Mouse (Mus musculus) liver (tissue): ENCODE measurements around the gene Gfi1b.

Experiments
- DNase-seq: peaks from one replicate; pipeline ENCODE4 v3.0.0-alpha.2; 2020; ENCODE audit warnings: mixed read lengths

Gfi1b gene

DNA sequence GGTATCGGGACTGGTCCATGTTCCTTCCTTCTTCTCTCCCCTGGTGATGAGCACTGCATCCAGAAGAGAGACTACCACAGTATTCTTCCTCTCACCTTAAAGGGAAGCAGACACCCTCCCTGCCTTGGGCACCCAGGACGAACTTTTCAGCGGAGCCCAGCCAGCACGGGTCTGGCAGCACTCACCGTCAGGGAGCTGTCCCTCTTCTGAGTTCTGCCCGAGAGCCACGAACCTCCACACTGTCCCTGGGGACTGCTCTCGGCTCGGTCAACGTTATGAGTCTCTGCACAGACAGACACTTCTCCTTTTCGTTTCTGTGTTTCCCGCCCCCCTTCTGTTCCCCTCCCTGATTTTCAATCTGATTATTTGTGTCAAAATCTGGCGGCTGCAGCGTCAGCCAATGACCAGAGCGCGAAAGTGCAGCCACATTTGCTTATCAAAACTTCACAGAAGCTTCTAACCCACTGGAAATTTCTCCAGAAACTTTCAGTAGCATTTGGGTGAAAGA is at the start of gene Gfi1b:
TSS of gene Gfi1b (minus strand) at position 319 of the 508 bp plus-strand sequence.
- DNase-seq, result peak; percentile 81

DNA sequence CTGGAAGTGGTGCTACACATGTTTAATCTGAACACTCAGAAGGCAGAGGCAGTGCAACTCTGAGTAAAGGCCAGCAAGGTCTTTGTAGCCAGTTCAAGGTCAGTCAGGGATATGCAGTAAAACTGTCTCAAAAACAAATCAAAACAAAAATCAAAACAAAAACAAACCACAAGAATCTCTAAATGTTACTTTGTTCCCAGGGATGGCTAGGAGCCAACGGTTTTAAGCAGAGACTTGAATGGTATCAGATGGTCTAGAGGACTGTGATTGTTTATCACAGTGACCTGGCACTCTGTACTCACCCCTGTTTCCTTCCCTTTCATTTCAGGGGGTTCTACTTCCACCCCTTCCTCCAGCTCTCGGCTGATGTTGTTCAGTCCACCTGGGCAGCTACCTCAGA is 49.7 kb upstream of the Gfi1b start:
- no peak for DNase-seq

DNA sequence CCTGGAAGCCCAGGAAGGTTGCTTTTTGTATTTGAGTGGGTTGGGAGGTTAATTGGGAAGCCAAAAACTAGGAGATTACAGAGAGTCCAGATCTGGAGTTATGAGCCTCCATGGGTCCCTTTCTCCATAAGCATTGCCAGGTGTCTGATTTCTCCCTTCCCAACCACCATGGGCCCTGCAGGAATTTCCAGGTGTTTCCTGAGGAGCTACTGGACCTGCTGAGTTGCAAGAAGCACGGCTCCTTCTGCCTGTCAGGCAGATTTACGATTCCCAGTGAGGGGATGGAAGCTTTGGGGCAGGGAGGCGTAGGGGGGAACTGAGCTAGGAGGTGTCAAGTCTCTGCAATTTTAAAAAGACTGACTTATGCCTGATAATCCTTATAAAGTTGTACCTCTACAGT is 44.0 kb upstream of the Gfi1b start:
- DNase-seq, result no peak

DNA sequence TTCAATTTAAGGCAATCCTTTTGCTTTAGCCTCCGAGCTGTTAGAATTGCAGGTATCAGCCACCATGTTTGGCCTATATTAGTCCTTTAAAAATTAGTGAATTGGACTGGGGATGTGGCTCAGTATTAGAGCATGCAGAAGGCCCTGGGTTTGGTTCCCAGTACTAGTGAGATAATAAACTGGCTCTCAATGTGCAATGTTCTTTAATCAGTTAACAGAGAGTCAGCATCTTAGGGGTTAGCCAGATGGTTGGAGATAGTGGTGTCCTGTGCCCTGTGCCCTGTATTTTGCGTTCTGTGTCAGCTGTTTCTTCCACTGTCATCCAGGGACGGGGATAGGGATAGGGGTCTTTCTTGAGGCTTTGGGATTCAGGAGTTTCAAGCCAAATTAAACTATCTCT is 41.1 kb upstream of the Gfi1b start:
- no peak for DNase-seq

DNA sequence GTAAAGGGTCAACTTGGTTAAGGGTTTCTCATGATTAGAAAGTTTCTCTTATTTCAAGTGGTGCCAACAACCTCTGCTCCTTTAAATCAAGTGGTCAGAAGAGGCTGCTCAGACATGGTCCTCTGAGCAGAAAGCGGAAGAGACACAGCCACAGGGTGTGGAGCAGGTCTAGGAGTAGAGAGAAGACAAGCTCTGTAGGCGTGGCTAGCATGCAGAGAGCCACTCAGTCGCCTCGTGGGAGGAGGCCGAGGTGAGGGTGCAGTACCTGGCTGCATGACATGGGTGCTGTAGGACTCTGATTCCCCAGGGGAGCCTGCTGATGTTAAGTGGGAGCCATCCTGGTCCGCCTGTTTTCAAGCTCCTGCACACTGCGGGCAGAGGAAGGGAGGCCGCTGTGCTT is 34.4 kb upstream of the Gfi1b start:
- no peak for DNase-seq

DNA sequence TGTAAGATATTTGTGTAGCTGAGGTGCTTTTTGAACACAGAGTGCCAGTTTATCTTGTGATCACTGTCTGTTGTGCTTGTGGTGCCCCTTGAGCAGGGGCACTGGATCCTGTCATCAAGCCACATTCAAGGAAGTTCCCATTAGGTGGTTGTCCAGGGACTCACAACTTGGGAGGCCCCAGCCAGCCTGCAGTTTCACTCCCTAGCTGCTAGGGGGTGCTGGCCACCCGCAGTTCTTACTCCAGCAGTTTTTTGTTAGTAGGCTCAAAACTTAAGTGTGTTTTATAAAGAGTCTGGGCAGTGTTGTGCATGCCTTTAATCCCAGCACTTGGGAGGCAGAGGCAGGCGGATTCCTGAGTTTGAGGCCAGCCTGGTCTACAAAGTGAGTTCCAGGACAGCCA is 32.5 kb upstream of the Gfi1b start:
- DNase-seq, result peak; percentile 51

DNA sequence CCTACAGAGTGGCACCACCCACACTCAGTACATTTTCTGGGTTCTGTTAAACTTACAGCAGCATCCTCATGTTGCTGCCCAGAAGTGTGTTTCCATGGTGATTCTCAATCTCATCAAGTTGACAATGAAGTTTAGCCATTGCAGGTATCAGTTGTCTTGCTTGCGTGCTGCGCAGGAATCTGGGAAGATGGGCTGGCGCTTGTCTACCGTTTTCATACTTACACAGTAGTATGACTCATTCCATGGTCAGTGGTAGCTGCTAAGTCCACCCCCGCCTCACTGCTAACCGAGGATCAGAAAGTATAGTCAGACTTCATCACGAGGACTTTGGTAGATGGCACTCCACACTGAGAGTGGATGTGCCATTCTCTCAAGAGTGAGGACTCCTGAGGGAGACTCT is 31.6 kb upstream of the Gfi1b start:
- DNase-seq, result no peak

DNA sequence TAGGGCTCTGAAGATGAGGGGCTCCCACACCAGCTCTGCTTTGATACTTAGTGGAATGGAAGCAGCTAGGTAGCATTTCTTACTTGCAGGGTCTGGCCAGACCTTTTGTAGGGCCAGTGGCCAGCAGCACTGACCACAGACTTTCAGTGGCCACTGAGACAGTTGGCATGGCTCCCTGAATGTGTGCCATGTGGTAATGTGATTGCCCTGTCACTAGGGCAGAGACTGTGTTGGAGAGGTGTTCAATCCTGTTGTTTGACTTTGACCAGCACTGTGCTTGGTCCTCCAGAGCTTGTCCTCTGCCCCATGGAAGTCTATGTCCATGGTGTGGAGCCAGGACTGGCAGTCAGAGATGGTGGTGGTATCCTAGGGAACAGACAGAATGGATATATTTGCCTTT is 28.7 kb upstream of the Gfi1b start:
- DNase-seq, result no peak

DNA sequence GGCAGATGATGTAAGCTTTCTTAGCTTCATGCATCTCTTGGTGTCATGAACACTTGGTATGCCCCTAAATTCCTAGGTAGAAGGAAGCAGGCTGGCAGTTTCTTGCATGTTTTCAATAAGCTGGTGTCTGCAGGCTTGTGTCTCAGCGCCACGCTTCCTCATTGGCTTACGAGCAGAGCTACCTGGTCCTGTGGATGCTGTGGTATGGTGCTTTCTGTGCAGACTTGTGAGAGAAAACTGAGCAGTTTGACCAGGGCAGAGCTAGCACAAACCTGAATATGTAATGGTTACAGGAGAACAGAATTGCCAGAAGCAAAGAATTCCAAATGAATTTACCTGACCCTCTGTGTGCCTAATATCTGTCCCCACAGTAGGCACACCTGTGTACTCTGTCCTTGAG is 21.3 kb upstream of the Gfi1b start:
- DNase-seq, result no peak

DNA sequence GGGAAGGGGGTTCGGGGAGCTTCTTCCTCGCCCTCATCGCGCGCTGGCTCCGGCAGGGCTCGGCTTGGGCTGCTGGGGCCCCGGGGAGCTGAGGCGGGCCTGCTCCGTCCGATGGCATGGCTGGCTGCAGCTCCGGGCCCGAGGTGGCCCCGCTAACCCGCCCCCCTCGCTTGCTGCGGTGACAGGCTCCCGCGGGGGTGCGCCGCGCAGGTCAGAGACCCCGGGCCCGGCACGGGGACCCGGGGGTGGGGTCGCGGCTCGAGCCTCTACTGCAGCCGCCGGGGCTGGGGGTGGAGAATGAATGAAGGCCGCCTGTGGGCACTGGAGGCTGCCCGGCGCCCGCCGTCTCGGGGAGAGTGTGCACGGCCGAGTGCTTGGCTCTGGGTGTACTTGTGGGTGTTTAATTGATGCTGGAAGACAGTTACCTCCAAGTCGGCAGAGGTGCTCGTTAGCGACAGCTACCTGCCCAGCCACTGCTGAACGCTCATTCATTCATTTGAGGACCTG is 19.7 kb upstream of the Gfi1b start:
- DNase-seq, result peak; percentile 39

DNA sequence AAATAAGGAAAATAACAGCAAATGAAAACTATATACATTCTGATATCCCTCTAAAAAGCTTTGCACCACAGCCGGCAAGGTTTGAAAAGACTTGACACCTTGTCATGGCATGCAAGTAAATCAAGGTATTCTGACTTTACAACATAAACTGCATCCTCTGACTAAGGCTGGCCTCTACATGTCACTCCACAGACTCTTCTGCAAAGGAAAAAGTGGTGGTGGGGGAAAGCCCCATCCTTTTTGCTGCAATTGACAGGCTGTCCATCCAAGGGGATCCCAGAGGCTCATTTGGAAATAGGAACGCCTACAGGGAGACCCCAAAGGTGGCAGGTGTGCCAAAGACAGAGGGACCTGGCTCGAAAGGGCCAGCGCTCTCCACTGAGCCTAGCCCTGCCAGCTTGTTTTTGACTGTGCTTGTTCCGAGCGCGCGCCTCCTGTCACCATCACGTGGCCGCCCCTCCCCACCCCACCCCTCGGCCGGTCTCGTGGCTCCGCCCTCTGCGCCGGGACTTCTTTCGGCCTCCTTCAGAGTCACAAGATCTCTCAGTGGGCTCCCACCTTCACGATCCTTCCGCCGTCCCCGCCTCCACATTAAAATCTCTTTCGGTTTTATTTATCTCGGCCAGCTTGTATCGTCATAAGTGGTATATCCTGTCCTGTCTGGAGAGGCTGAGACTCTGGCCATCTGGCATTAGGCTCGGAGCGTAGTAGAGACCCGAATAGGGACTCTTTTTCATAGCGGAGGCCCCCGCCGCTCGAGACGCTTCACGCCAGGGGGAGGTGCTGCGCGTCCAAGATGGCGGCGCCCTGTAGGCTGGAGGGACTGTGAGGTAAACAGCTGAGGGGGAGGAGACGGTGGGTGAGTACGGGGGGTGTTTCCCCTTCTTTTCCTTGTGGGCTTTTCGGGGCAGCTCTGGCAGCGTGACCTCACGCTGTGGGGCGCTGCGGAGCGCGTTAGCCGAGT is 19.0 kb upstream of the Gfi1b start, which contains the start of gene Tsc1:
TSS of gene Tsc1 (plus strand) at position 768 of the 964 bp plus-strand sequence.
- DNase-seq, result peak; percentile 99

DNA sequence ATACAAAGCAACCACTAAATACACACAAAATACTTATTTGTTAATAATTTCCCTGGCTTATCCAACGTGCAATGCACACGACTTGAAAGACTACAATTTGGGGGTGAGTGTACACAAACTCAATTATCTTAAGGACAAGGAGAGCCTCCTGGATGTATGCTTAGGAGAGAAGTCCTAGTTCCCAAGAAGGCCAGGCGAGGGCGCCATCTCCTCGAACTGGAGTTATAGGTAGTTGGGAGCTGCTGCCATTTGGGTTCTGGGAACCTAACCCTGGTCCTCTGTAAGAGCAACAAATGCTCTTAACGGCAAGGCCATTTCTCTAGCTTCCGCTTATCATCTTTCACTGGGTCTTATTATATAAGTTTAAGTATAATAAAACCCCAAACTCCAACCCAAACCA is 18.0 kb upstream of the Gfi1b start:
- peak; percentile 73 for DNase-seq

DNA sequence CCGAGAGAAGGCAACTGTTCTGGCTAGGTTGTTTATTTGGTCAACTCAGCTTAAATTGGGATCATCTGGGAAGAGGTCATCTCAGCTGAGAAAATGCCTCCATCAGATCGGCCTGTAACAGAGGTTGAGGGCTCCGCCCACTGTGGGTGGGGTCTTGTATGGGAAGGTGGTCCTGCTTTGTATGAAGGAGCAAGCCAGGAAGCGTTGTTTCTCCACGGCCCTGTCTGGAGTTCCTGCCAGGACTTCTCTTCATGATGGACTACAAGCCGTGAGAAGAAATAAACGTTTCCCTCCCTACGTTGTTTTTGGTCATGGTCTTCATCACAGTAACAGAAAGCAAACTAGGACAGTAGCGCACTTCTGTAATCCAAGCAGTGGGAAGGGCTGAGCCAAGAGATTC is 17.1 kb upstream of the Gfi1b start:
- peak; percentile 67 for DNase-seq

DNA sequence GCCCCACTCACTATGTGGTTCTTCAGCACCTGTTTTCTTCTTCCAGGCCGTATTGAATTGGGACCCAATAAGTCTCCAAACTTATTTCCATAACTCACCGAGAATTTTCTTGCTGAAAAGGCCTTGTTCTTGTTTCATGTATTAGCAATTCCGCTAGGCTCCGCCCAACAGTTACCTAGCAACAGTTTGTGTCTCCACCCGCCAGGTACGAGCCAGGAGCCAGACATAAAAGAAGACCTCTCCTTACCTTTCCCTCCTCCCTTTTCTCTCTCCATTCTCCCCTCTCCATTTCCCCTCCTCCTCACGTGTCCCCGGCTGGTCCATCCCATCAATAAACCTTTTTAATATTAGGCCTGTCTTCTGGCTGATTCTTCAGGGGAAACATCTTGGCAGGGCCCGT is 16.6 kb upstream of the Gfi1b start:
- DNase-seq, result peak; percentile 42

DNA sequence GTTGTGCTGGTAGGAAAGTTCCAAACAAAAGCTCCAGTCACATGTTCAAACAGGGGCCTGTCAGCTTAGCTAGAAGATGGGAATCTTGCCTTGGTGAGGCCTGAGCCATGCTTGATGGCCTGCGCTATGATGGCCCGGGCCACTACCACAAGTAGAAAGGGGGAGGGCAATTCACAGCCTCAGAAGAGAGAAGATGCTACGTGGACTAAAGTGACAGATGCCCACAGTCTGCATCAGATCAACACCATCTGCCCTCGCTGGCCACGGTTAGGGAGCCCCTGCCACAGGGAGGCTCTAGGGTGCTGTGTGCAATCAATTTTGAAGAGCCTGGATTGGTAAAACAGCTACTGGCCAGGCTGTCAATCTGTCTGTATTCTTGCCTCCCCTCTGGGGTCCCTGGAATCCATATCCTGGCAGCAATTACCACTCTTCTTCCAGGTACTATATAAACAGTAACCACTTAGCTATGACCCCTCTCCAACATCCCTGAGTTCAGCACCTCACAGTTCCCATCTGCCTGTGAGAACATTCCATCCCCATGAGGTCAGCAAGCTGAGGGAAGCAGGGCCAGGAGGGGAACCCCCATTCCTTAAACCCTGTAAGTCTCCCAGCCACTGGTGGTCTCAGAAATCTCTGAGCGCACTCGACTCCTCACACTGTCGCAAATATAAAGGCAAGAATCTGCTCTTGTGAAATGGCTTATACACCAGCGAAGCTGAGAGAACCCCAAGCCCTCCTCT is 15.5 kb upstream of the Gfi1b start:
- DNase-seq, result no peak

DNA sequence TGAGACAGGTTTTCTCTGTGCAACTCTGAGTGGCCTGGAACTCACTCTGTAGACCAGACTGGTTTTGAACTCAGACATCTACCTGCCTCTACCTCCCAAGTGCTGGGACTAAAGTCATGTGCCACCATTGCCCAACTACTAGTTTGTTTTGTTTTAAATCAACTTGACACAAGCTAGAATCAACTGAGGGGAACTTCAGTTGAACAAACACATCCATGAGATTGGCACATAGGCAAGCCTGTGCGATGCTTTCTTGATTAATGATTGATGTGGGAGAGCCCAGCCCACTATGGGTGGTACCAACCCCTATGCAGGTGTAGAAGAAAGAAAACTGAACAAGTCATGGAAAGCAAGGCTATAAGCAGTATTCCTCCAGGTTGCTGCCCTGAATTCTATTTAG is 13.4 kb upstream of the Gfi1b start:
- no peak for DNase-seq

DNA sequence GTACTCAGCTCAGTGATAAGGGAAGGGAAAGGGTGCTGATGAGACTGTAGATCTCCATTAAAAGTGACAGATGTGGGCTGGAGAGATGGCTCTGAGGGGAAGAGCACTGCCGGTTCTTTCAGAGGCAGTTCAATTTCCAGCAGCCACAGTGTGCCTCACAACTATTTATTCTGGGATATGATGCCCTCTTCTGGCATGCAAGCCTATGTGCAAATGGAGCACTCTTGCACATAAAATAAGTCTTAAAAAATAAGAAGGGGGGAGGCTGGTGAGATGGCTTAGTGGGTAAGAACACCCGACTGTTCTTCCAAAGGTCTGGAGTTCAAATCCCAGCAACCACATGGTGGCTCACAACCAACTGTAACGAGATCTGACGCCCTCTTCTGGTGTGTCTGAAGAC is 11.4 kb upstream of the Gfi1b start:
- no peak for DNase-seq

DNA sequence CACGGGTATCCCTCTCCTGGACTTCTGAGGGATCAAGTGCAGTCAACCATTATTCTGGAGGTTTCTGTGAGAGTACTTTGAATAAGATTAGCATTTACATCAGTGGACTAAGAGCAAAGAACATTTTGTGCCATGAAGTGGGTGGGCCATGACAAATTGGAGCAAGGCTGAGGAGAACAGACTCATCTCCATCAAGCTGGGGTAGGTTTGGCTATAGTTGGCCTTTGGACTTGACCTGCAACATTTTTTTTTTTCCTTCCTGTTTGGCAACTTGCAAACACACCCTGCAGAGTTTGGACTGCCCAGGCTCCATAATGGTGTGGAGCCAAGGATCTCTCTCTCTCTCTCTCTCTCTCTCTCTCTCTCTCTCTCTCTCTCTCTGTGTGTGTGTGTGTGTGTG is 10.8 kb upstream of the Gfi1b start:
- DNase-seq, result no peak

DNA sequence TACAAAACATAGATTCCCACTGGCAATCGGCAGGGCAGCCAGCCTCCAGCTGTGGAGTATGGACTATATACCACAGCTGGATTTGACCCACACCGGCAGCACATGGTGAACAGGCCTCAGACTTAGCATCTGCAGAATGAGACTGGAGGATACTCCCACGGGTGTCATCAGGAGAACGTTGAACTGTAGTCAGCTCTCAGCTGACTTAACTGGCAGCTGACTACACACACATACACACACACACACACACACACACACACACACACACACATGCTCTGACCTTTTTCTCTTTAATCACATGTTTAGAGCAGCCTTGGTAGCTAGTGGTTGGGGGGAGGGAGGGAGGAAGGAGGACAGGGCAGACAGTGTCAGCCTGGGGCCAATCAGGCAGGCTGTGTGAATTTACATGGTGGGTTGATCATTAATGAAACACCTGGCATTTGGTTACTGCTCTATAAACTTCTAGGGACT is 8.2 kb upstream of the Gfi1b start:
- peak; percentile 25 for DNase-seq

DNA sequence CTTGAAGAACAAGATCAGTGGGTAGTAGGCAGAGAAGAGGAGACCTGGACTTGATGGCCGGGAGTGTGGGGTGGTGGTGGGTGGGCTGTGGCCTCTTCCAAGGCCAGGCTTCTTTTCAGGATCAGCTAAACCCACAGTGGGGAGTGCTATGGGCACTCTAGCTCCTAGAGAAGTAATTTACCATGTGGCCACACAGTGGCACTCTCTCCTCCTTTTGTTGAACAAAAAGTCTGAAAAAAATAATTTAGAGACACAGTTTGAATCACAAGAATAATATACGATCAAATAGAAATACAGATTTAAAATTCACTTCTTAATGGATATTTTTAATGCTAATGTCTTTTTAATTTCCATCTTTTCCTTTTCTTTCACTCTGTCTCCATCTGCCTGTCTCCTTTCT is 6.3 kb upstream of the Gfi1b start:
- DNase-seq, result no peak

DNA sequence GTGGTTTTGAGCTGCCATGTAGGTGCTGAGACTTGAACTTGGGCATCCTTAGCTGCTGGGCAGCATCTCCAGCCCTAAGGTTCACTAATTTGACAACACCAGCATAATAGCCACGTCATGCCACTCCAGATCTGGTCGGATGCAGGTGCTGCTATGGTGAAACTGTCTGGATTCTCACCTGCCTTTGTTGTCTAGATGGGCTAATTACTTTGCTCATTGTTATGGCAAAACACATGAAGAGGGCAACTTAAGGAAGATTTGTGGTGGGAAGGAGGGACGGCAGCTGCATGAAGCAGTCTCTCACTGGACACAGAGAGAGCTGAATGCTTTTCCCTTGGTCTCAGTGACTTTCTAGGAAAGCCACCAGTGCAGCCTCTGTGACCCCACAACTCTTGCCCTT is 4.3 kb upstream of the Gfi1b start:
- no peak for DNase-seq

DNA sequence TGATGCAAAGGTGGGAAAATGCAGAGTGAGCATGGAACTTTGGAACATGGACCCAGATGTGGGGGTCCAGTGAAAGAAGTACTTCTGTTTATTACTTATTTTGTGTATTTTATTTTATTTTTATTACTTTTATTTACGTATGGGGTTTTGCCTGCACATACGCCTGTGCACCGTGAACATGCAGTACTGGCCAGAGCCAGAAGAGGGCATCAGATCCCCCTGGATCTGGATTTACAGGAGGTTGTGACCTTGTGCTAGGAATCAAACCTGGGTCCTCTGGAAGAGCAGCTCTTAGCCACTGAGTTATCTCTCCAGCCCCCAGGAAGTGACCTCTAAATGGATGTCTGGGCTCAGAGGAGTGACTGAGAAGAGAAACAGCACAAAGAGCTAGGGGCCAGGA is 3.1 kb upstream of the Gfi1b start:
- DNase-seq, result peak; percentile 36

DNA sequence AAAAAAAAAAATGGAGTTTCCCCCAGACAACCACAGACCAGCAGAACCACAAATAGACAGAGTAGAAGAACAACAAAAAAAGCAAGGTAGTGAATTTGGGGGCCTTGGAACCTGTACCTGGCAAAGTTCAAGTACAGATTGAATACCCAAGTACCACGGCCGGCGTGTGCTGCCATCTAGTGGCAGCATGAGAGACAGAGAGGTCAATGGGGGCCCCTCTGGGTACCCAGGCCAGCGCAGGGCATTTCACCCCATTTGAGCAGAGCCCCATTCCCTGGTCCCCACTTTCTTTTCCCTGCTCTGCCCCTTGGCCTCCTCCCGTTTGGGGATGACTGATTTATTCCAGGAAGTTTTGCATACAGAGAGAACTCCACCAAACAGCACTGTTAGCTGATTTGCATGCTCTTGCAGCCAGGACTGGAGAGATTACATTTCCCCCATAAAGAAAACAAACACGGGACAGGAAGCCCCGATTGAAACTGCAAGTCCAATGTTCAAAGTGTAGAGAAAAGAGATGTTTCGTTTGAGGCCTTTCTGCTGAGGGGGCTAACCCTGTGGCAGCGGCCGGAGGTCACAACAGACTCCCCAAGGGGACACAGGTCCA is 841 bp upstream of the Gfi1b start:
- peak; percentile 82 for DNase-seq
